Mouse (Mus musculus) olfactory bulb, adult 2 months (tissue): ENCODE measurements around the gene Prkar1a. TPM values are rescaled to one million over a fixed set of nuclear protein-coding genes. Genes with fewer than 3 reads are reported as not detected.

Experiments used
- H3K27ac ChIP-seq: fragments of 200-500 bp; 2 replicates; pipeline ENCODE4 v1.5.1; 2012; ENCODE audit warnings: low read depth, low read length; ENCODE audit not compliant: insufficient read depth
- H3K4me1 ChIP-seq: fragments of 200-500 bp; 2 replicates; pipeline ENCODE4 v1.6.1; 2012; ENCODE audit warnings: low read length; ENCODE audit not compliant: control insufficient read depth, insufficient read depth
- H3K4me3 ChIP-seq: fragments of 200-500 bp; 2 replicates; pipeline ENCODE4 v1.5.1; 2012; ENCODE audit warnings: mild to moderate bottlenecking, low read depth, low read length, moderate library complexity; ENCODE audit not compliant: insufficient read depth
- CTCF ChIP-seq: fragments of 200-500 bp; IDR thresholded peaks from 2 replicates; pipeline ENCODE4 v1.5.1; 2012; ENCODE audit warnings: low read depth, mild to moderate bottlenecking, low read length, moderate library complexity; ENCODE audit not compliant: insufficient read depth
- POLR2A ChIP-seq: fragments of 200-500 bp; IDR thresholded peaks from 2 replicates; pipeline ENCODE4 v1.6.1; 2012; ENCODE audit warnings: mild to moderate bottlenecking, low read depth, low read length, moderate library complexity; ENCODE audit not compliant: insufficient read depth
- WGBS: fragments of 180-500 bp; shearing (Covaris S2); methylation state at CpG from one replicate; pipeline ENCODE4 v1.1.7; 2018; 5-methylcytosine and 5-hydroxymethylcytosine counted together
- polyA plus RNA-seq: library from polyadenylated mRNA; stranded (reverse); fragments of >200 nt; gene quantifications from 2 replicates; pipeline ENCODE4 v1.2.4, GENCODE M21; 2012; ENCODE audit warnings: low replicate concordance; ENCODE audit not compliant: missing spikeins, insufficient read depth, insufficient read length

The Prkar1a gene
- polyA plus RNA-seq, 1 experiment, result 397 TPM

DNA sequence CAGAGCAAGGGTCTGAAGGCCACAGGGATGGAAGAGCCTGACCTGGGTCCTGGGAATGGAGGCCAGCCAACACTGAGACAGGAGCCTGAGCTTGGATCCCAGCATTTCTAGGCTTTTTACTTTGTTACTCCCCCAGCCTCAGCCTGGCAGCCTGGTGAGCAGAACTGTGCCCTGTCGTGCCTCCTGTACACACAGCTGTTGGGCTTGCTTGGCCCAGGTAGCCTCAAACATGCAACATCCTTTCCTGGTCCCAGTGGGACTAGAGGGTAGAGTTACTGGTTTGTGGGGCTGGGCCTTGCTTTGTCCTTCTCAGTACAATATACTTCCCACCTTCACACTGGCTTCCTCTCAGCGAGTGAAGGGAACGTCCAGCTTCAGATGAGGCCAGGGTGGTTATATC, 26.0 kb downstream of the Prkar1a start:
- no peak for TF ChIP-seq POLR2A
- no peak for TF ChIP-seq CTCF
- 89% methylated on average over 3 of the region's 3 CpGs for WGBS
- no peak overlapping the region for H3K4me3 ChIP-seq

DNA sequence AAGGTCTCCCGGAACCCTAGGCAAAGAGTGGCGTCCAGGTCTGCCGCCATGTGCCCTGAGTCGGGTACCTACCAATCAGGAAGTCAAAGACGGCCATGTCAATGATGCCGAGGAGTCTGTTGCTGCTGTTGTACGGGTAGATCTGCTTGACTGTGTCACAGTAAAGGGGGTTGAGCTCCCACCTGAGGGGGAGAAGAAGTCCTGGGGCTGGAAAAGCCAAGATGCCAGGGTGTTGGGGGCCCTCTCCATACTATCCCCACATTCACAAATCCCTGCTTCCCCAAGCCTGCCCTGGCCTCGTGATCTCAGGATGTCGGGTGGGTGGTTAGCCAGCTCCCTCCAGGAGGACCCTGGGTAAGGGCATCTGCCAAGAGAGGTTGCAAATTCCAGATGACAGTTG, 26.6 kb downstream of the Prkar1a start:
- Histone ChIP-seq H3K4me3 (no peak overlapping the region), H3K4me1 (peaks cover 4% of the 10 kb centered on the region; the same call in 1 of the 2 replicates), H3K27ac (no peak overlapping the region)
- no peak for TF ChIP-seq POLR2A
- TF ChIP-seq CTCF, result no peak
- 91% methylated on average over 9 of the region's 9 CpGs for WGBS

More for the DNA sequence above, 26.0 kb downstream of the Prkar1a start:
- no peak overlapping the region for H3K27ac ChIP-seq
- H3K4me1 ChIP-seq, result peaks cover 7% of the 10 kb centered on the region; the same call in 1 of the 2 replicates

DNA sequence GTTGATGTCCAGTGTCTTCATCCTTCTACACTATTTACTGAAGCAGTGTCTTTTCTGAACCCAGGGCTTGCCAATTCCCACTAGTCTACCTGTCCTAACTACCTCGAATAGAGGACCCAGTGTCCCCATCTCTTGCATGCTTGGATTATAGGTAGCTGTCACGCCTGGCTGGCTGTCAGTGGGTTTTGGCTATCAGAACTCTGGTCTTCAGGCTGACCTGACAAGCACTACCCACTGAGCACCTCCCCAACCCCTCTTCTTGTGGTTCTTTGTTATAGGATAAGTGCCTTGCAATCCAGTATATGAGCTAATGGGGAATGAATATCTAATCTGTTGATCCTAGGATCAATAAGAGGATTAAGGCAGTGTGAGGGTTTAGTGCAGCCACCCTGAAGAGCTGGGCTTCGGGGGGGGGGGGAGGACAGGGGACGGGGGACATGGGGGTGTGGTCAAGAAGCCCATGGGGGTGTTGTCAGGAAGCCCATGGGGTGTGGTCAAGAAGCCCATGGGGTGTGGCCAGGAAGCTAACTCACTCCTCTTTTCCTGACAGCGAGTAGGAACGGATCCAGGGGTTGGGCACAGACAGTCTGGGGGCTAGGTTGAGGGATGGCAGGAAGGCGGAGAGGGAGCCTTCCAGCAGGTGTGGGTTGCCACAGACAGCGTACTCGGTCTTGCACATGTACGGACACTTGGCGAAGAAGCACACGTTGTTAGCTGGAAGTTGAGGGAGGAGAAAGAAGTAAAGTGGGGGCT, 27.6 kb downstream of the Prkar1a start:
- no peaks in the 10 kb centered on the region for H3K4me1 ChIP-seq
- no peak for TF ChIP-seq CTCF
- no peak for TF ChIP-seq POLR2A
- no peak overlapping the region for H3K27ac ChIP-seq
- WGBS, result 50% methylated on average over 12 of the region's 12 CpGs
- no peak overlapping the region for H3K4me3 ChIP-seq

- TF ChIP-seq POLR2A (no peak), CTCF (no peak)
- Histone ChIP-seq H3K4me1 (no peaks in the 10 kb centered on the region), H3K27ac (no peak overlapping the region), H3K4me3 (no peak overlapping the region)
- WGBS, result 74% methylated on average over 12 of the region's 12 CpGs
Measured at GRCm38 (mm10) chr11:109678291-109678690, 29.1 kb downstream of the Prkar1a start.

DNA sequence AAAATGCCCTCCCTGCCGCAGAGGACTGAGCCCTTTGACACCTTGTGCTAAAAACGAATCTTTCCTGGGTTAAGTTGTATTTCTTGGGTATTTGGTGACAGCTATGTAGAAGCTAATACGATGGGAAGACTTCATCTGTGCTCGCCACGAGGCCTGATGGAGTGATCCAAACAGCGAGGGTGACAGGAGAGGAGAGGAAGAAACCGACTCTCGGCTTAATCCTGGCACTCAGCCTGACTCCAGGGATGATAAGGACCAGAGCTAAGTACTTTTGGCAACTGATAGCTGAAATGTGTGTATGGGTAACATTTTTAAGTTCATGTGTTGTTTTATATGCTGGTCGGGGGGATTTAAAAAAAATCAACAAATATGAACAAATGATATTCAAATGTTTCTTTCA, 31.7 kb downstream of the Prkar1a start:
- WGBS, result 88% methylated on average over 9 of the region's 9 CpGs
- no peaks in the 10 kb centered on the region for H3K4me1 ChIP-seq
- no peak overlapping the region for H3K4me3 ChIP-seq
- TF ChIP-seq POLR2A (no peak), CTCF (no peak)
- no peak overlapping the region for H3K27ac ChIP-seq

- WGBS, result 85% methylated on average over 3 of the region's 3 CpGs
- no peaks in the 10 kb centered on the region for H3K4me1 ChIP-seq
Measured at GRCm38 (mm10) chr11:109681556-109681955, 32.4 kb downstream of the Prkar1a start.

GRCm38 (mm10) chr11:109682221-109682620, 33.0 kb downstream of the Prkar1a start:
- H3K4me1 ChIP-seq, result no peaks in the 10 kb centered on the region
- no peak overlapping the region for H3K4me3 ChIP-seq
- no peak for TF ChIP-seq POLR2A
- no peak for TF ChIP-seq CTCF
- WGBS, result 91% methylated on average over 6 of the region's 6 CpGs
- H3K27ac ChIP-seq, result no peak overlapping the region

More at GRCm38 (mm10) chr11:109681556-109681955, 32.4 kb downstream of the Prkar1a start:
- TF ChIP-seq CTCF (no peak), POLR2A (no peak)
- H3K4me3 ChIP-seq, result no peak overlapping the region
- no peak overlapping the region for H3K27ac ChIP-seq

- H3K4me1 ChIP-seq, result no peaks in the 10 kb centered on the region
- WGBS, result 95% methylated on average over 4 of the region's 4 CpGs
- TF ChIP-seq POLR2A, result no peak
- no peak for TF ChIP-seq CTCF
- no peak overlapping the region for H3K4me3 ChIP-seq
- no peak overlapping the region for H3K27ac ChIP-seq
Measured at GRCm38 (mm10) chr11:109689539-109689938, 40.3 kb downstream of the Prkar1a start.

- no peak overlapping the region for H3K27ac ChIP-seq
- TF ChIP-seq POLR2A, result no peak
- no peak for TF ChIP-seq CTCF
- no peaks in the 10 kb centered on the region for H3K4me1 ChIP-seq
- H3K4me3 ChIP-seq, result no peak overlapping the region
- WGBS, result 13% methylated on average over 3 of the region's 3 CpGs
Measured at GRCm38 (mm10) chr11:109692737-109693136, 43.5 kb downstream of the Prkar1a start.
